Mouse (Mus musculus) testis, postnatal 10 days (tissue): Measurements from ENCODE around the gene Col5a2.

ENCODE experiments used
- DNase-seq: peaks from one replicate; pipeline ENCODE4 v3.0.0; 2021; ENCODE audit warnings: low spot score

Col5a2 gene

DNA sequence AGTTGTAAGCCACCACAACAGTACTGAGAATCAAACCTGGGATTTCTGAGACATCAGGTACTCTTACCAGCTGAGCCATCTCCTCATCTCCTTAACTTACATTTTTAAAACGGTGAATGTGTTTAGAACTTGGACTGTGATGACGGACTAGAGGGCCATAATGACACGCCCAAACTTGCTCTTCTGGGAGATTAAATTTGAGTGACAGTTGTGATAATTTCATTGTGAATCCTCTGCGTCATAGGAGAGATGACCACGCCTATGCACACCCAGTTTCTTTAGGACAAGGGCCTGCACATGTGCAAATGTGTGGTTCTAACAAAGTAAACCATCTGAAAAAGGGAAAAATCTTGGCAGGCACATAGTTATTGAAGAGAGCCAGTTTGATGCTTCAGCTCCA, 79.2 kb downstream of the Col5a2 start:
- DNase-seq: no peak

DNA sequence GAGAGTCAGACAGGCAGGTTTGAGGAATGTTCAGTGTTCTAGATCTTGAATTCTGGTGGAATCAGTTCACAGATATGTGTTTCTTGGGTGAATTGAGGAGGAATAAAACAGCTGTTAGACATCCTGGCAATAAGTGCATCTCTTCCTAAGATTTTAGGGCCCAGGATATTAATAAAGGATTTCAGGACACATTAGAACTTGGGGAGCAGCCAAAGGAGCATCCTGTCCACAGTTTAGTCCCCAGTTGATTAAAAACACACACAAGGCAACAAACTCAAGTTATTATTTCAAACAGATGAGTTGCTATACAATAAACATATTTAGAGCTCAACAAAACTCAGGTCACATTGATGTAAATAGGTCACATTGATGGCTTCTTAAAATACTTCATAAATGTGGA, 82.5 kb downstream of the Col5a2 start:
- DNase-seq: no peak

GRCm38 (mm10) chr1:45419858-45420257, 83.2 kb downstream of the Col5a2 start:
- no peak for DNase-seq

DNA sequence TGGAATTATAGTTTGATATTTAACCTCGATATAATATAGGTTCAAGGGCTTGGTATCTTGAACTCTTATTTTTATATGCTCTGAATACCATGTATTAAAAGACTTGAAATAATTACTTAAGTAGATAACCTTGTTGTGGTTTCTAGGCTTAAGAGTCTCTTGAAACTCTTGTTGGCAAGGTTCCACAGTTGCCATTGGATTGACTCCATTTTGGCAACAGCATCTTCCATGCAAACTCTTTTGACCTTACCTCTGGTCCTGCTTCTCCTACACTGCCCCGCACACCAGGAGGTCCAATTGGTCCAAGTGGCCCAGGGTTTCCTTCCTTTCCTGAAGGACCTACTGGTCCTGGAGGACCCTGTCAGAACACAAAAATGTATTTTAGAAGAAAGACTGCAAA, 121.2 kb downstream of the Col5a2 start:
- no peak for DNase-seq

- no peak for DNase-seq
Observed at GRCm38 (mm10) chr1:45379992-45380690, 122.9 kb downstream of the Col5a2 start.

GRCm38 (mm10) chr1:45365427-45365826, 137.7 kb downstream of the Col5a2 start:
- DNase-seq: no peak

GRCm38 (mm10) chr1:45363274-45363673, 139.8 kb downstream of the Col5a2 start:
- DNase-seq: no peak

GRCm38 (mm10) chr1:45359673-45360072, 143.4 kb downstream of the Col5a2 start:
- DNase-seq: no peak

DNA sequence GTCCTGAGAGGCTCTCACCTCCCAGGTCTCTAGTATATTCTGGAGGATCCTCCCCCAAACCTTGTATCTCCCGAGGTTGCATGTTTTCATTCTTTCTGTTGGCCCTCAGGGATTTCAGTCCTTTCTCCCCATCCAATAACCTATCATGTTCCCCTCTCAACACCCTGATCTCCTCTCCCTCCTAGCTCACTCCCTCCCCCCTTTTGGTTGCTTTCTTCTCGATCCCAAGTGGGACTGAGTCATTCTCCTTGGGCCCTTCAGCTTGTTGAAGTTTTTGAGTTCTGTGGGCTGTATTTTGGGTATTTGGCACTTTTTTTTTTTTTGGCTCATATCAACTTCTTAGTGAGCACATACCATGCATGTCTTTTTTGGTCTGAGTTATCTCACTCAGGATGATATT, 143.9 kb downstream of the Col5a2 start:
- DNase-seq: no peak

- no peak for DNase-seq
Observed at GRCm38 (mm10) chr1:45358020-45358419, 145.1 kb downstream of the Col5a2 start.

- DNase-seq: no peak
Observed at GRCm38 (mm10) chr1:45355944-45356343, 147.1 kb downstream of the Col5a2 start.

- no peak for DNase-seq
Observed at GRCm38 (mm10) chr1:45329149-45329548, 173.9 kb downstream of the Col5a2 start.
